Mouse (Mus musculus) ES-Bruce4 (cell line): ENCODE measurements around the gene Nsrp1.

Experiments
- CTCF ChIP-seq: IDR thresholded peaks from one replicate; pipeline ENCODE4 v1.8.1; 2011; ENCODE audit warnings: low read depth, low read length
- POLR2A ChIP-seq: IDR thresholded peaks from one replicate; pipeline ENCODE4 v1.8.1; 2011; ENCODE audit warnings: low read length; ENCODE audit not compliant: insufficient read depth

DNA sequence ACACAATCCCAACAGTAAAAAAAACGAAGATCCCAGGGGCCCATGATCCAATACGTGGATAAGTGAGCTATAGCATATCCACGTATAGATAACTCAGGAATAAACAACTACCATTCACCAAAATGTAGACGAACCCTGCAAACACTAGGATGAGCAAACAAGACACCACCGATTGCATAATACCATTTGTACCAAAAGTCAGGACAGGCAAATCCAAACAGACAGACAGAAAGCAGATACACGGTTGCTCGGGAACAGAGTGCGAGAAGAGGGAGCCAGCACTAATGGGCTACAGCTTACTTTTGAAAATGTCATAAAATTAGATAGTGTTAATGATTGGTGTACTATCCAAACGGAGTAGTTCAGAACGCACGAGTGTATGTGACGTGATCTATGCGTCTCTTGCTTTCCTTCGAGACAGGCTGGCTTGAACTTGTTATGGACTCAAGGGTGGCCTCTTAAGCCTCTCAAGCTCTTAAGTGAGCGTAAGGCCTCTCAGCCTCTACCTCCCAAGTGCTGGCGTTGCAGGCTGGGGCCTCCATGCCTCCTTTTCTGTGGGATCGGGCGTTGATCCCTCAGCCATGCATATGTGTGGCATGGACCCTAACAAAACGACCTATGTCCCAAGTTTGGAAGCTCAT lies 20.2 kb upstream of the Nsrp1 start:
- TF ChIP-seq CTCF (no peak), POLR2A (no peak)
